Mouse (Mus musculus) CD4-positive, CD25-positive, alpha-beta regulatory T cell, adult 2 months (primary cell): ENCODE data around the gene Actr1a.
A peak's percentile ranks its signal among the peaks of the same experiment; 100 is the strongest.

Experiments
- DNase-seq: peaks from one replicate; pipeline ENCODE4 v3.0.0-alpha.2; 2012; ENCODE audit warnings: low read depth, low spot score

Actr1a gene

GRCm38 (mm10) chr19:46399886-46400285, 4.3 kb upstream of the Actr1a start:
- no peak for DNase-seq

- no peak for DNase-seq
Measured at GRCm38 (mm10) chr19:46399372-46399771, 3.8 kb upstream of the Actr1a start.

- no peak for DNase-seq
Measured at GRCm38 (mm10) chr19:46398401-46398800, 2.9 kb upstream of the Actr1a start.

GRCm38 (mm10) chr19:46397436-46398001, 2.0 kb upstream of the Actr1a start:
- peak; percentile 37 for DNase-seq

GRCm38 (mm10) chr19:46396686-46397435, 1.3 kb upstream of the Actr1a start, which contains the start of gene Sufu:
Gene Sufu (plus strand): TSS chr19:46396896.
- peak; percentile 99 for DNase-seq

GRCm38 (mm10) chr19:46396109-46396508, 561 bp upstream of the Actr1a start:
- DNase-seq = no peak

GRCm38 (mm10) chr19:46394712-46395108, 838 bp downstream of the Actr1a start:
- no peak for DNase-seq

GRCm38 (mm10) chr19:46392018-46392417, 3.5 kb downstream of the Actr1a start:
- DNase-seq = peak; percentile 73

GRCm38 (mm10) chr19:46389872-46390271, 5.7 kb downstream of the Actr1a start:
- peak; percentile 34 for DNase-seq

GRCm38 (mm10) chr19:46382275-46382674, 13.3 kb downstream of the Actr1a start:
- DNase-seq = no peak

- DNase-seq = no peak
Measured at GRCm38 (mm10) chr19:46375891-46376290, 19.7 kb downstream of the Actr1a start.

- no peak for DNase-seq
Measured at GRCm38 (mm10) chr19:46375489-46375888, 20.1 kb downstream of the Actr1a start.

- no peak for DNase-seq
Measured at GRCm38 (mm10) chr19:46374477-46375088, 21.0 kb downstream of the Actr1a start.

GRCm38 (mm10) chr19:46369204-46369603, 26.3 kb downstream of the Actr1a start:
- peak; percentile 50 for DNase-seq

GRCm38 (mm10) chr19:46367798-46368590, 27.6 kb downstream of the Actr1a start:
- no peak for DNase-seq

GRCm38 (mm10) chr19:46363294-46364009, 32.1 kb downstream of the Actr1a start:
- DNase-seq = no peak

GRCm38 (mm10) chr19:46362104-46362503, 33.4 kb downstream of the Actr1a start:
- DNase-seq = no peak

- no peak for DNase-seq
Measured at GRCm38 (mm10) chr19:46358381-46358780, 37.2 kb downstream of the Actr1a start.

GRCm38 (mm10) chr19:46357344-46358280, 37.9 kb downstream of the Actr1a start:
- no peak for DNase-seq

GRCm38 (mm10) chr19:46356701-46357138, 38.8 kb downstream of the Actr1a start:
- peak; percentile 92 for DNase-seq
